Mouse (Mus musculus) megakaryocyte, embryonic 14.5 days (primary cell): ENCODE measurements around the gene Znrf4.

Experiments used
- FLI1 ChIP-seq: IDR thresholded peaks from 2 replicates; pipeline ENCODE4 v1.6.1; 2012; ENCODE audit warnings: low read length, inconsistent platforms, mixed read lengths
- GATA1 ChIP-seq: IDR thresholded peaks from 3 replicates; pipeline ENCODE4 v1.6.1; 2012; ENCODE audit warnings: mixed read lengths, low read length, inconsistent platforms, borderline replicate concordance

DNA sequence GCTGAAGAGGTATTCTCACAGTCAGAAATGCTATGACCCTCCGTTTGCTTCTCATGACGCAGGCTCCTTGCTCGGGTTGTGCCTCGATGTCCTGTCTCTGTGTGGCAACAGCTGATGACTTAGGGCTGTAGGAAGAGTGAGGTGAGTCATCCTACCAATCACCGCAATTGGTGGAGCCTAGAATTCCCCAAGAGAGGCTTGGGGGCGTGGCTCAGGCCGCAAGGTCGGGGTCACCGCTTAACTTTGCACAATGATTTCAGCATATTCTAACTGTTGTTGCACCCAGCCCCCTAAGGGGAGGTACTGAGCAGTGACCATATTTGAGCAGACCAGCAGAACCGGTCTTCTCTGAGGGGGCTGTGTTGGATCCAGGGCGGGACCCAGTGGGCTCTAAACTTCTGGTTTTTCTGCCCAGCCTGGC lies 34.0 kb downstream of the Znrf4 start:
- TF ChIP-seq GATA1 (no peak), FLI1 (no peak)
